Mouse (Mus musculus) megakaryocyte progenitor cell, adult 5-6 weeks (primary cell): ENCODE measurements around the gene Sptlc2. TPM values are rescaled to one million over a fixed set of nuclear protein-coding genes. Genes with fewer than 3 reads are reported as not detected.

Experiments
- ATAC-seq: replicated peaks from 2 replicates; pipeline ENCODE4 v1.8.0; 2016; ENCODE audit warnings: mild to moderate bottlenecking, moderate TSS enrichment, inconsistent platforms; ENCODE audit not compliant: poor library complexity
- total RNA-seq, 2 experiments: library from RNA; stranded (forward) in 1 of 2; stranded (reverse) in 1 of 2; fragments of 157-497, 149-512 nt in 1 of 2; fragments of 200-1000 nt in 1 of 2; gene quantifications; 2 replicates each; pipeline versions ENCODE4 v1.2.3 to v1.2.4; 2015 to 2017

Sptlc2 gene
- total RNA-seq (2015) (199 and 210 TPM in 2 replicates), total RNA-seq (2017) (128 and 138 TPM in 2 replicates)

GRCm38 (mm10) chr12:87388122-87388774 is at the start of gene Sptlc2:
Gene Sptlc2 (minus strand): TSS chr12:87388355.
- peak; percentile 87 for ATAC-seq

GRCm38 (mm10) chr12:87428885-87429284 is 40.7 kb upstream of the Sptlc2 start:
- ATAC-seq: no peak

GRCm38 (mm10) chr12:87428295-87428694 is 40.1 kb upstream of the Sptlc2 start:
- ATAC-seq: no peak

GRCm38 (mm10) chr12:87426354-87427031 is 38.3 kb upstream of the Sptlc2 start:
- ATAC-seq: no peak

GRCm38 (mm10) chr12:87424516-87424915 is 36.4 kb upstream of the Sptlc2 start:
- ATAC-seq: no peak

GRCm38 (mm10) chr12:87423700-87424099 is 35.5 kb upstream of the Sptlc2 start:
- no peak for ATAC-seq

- peak; percentile 56 for ATAC-seq
These were observed 33.8 kb upstream of the Sptlc2 start for GRCm38 (mm10) chr12:87421708-87422507.

- ATAC-seq: no peak
These were observed 31.9 kb upstream of the Sptlc2 start for GRCm38 (mm10) chr12:87419974-87420485.

- no peak for ATAC-seq
These were observed 30.8 kb upstream of the Sptlc2 start for GRCm38 (mm10) chr12:87418921-87419320.

GRCm38 (mm10) chr12:87416690-87417089 is 28.5 kb upstream of the Sptlc2 start:
- peak; percentile 80 for ATAC-seq

GRCm38 (mm10) chr12:87415358-87415757 is 27.2 kb upstream of the Sptlc2 start:
- peak; percentile 46 for ATAC-seq

- ATAC-seq: peak; percentile 81
These were observed 25.1 kb upstream of the Sptlc2 start for GRCm38 (mm10) chr12:87413179-87413790.

- ATAC-seq: 0 out of 2 replicates have a peak, but pooled peaks have one; percentile 9
These were observed 22.8 kb upstream of the Sptlc2 start for GRCm38 (mm10) chr12:87410999-87411398.

GRCm38 (mm10) chr12:87409123-87409522 is 21.0 kb upstream of the Sptlc2 start:
- no peak for ATAC-seq

- peak; percentile 82 for ATAC-seq
These were observed 19.9 kb upstream of the Sptlc2 start for GRCm38 (mm10) chr12:87407869-87408605.

GRCm38 (mm10) chr12:87405721-87406120 is 17.6 kb upstream of the Sptlc2 start:
- ATAC-seq: no peak

GRCm38 (mm10) chr12:87405165-87405564 is 17.0 kb upstream of the Sptlc2 start:
- no peak for ATAC-seq

GRCm38 (mm10) chr12:87401883-87402282 is 13.7 kb upstream of the Sptlc2 start:
- ATAC-seq: no peak

- peak; percentile 46 for ATAC-seq
These were observed 11.1 kb upstream of the Sptlc2 start for GRCm38 (mm10) chr12:87399119-87399819.
